Mouse (Mus musculus) limb, embryonic 13.5 days (tissue): ENCODE results near the gene Dnm3. TPM values are rescaled to one million over a fixed set of nuclear protein-coding genes. Genes with fewer than 3 reads are reported as not detected.
A peak's percentile ranks its signal among the peaks of the same experiment; 100 is the strongest.

Experiments
- ATAC-seq: fragments of 200-750 bp; cut with Nextera tagmentation; 2 replicates; pipeline ENCODE4 v1.8.0; 2017; ENCODE audit warnings: low read depth, moderate number of reproducible peaks, moderate TSS enrichment; ENCODE audit not compliant: low FRiP score
- H3K27ac ChIP-seq: fragments of 300-500 bp; sonication (generic); 2 replicates; pipeline ENCODE4 v1.5.1; 2015; ENCODE audit warnings: inconsistent platforms, mild to moderate bottlenecking, moderate library complexity
- H3K27me3 ChIP-seq: fragments of 300-500 bp; sonication (generic); 2 replicates; pipeline ENCODE4 v1.6.1; 2015; ENCODE audit warnings: mild to moderate bottlenecking, inconsistent platforms
- H3K36me3 ChIP-seq: fragments of 300-500 bp; sonication (generic); 2 replicates; pipeline ENCODE4 v1.6.1; 2015; ENCODE audit warnings: inconsistent platforms, mild to moderate bottlenecking, moderate library complexity
- H3K4me1 ChIP-seq: fragments of 300-500 bp; sonication (generic); 2 replicates; pipeline ENCODE4 v1.6.1; 2015; ENCODE audit warnings: inconsistent platforms
- H3K4me2 ChIP-seq: fragments of 300-500 bp; sonication (generic); replicated peaks from 2 replicates; pipeline ENCODE4 v1.6.1; 2015; ENCODE audit warnings: inconsistent platforms, mild to moderate bottlenecking, moderate library complexity
- H3K4me3 ChIP-seq: fragments of 300-500 bp; sonication (generic); 2 replicates; pipeline ENCODE4 v1.5.1; 2015; ENCODE audit warnings: moderate library complexity, mild to moderate bottlenecking, inconsistent platforms
- H3K9ac ChIP-seq: fragments of 300-500 bp; sonication (generic); 2 replicates; pipeline ENCODE4 v1.6.1; 2015; ENCODE audit warnings: mild to moderate bottlenecking, inconsistent platforms
- H3K9me3 ChIP-seq: fragments of 300-500 bp; sonication (generic); 2 replicates; pipeline ENCODE4 v1.6.1; 2016; ENCODE audit warnings: inconsistent platforms
- whole genome bisulfite sequencing: fragments of 180-500 bp; shearing (Covaris S2); methylation state at CpG from one replicate; pipeline ENCODE4 v1.1.7; 2015; 5-methylcytosine and 5-hydroxymethylcytosine counted together
- polyA plus RNA-seq: library from polyadenylated mRNA; unstranded; fragments of >200 nt; fragmentation: Nextera tagmentation; extraction: Ambion mirVana; gene quantifications from 2 replicates; pipeline ENCODE4 v1.2.1, GENCODE M21; 2015

Gene Dnm3
- polyA plus RNA-seq, 1 experiment from 2014 or later, result 28.0 TPM

- 0 out of 2 replicates have a peak overlapping the region, but pooled peaks have one; percentile 6 for H3K27ac ChIP-seq
- H3K4me1 ChIP-seq, result peaks cover 46% of the 10 kb centered on the region
- ATAC-seq, result no peak
- H3K27me3 ChIP-seq, result no peaks in the 10 kb centered on the region
- 73% methylated on average over 2 of the region's 2 CpGs for WGBS
- no peaks in the 10 kb centered on the region for H3K9me3 ChIP-seq
- no peak overlapping the region for H3K9ac ChIP-seq
- H3K36me3 ChIP-seq, result no peaks in the 10 kb centered on the region
- H3K4me3 ChIP-seq, result no peak overlapping the region
- H3K4me2 ChIP-seq, result no peak overlapping the region
Measured at GRCm38 (mm10) chr1:162083354-162083753, 394.5 kb downstream of the Dnm3 start.

- H3K4me1 ChIP-seq, result peaks cover 52% of the 10 kb centered on the region
- H3K36me3 ChIP-seq, result no peaks in the 10 kb centered on the region
- H3K27ac ChIP-seq, result 0 out of 2 replicates have a peak overlapping the region, but pooled peaks have one; percentile 6
- H3K4me2 ChIP-seq, result no peak overlapping the region
- ATAC-seq, result no peak
- no peaks in the 10 kb centered on the region for H3K27me3 ChIP-seq
- no peak overlapping the region for H3K4me3 ChIP-seq
- 69% methylated on average over 7 of the region's 7 CpGs for WGBS
- H3K9ac ChIP-seq, result no peak overlapping the region
- no peaks in the 10 kb centered on the region for H3K9me3 ChIP-seq
Measured at GRCm38 (mm10) chr1:162082711-162083110, 395.1 kb downstream of the Dnm3 start.

- no peaks in the 10 kb centered on the region for H3K36me3 ChIP-seq
- no peak overlapping the region for H3K4me2 ChIP-seq
- no peak for ATAC-seq
- H3K4me3 ChIP-seq, result no peak overlapping the region
- no peaks in the 10 kb centered on the region for H3K27me3 ChIP-seq
- no peak overlapping the region for H3K9ac ChIP-seq
- no peaks in the 10 kb centered on the region for H3K9me3 ChIP-seq
- peaks cover 61% of the 10 kb centered on the region for H3K4me1 ChIP-seq
- 80% methylated on average over 8 of the region's 8 CpGs for WGBS
- 0 out of 2 replicates have a peak overlapping the region, but pooled peaks have one; percentile 16 for H3K27ac ChIP-seq
Measured at GRCm38 (mm10) chr1:162081693-162082372, 396.0 kb downstream of the Dnm3 start.

GRCm38 (mm10) chr1:162079989-162080388 lies 397.8 kb downstream of the Dnm3 start:
- Histone ChIP-seq H3K4me3 (no peak overlapping the region), H3K4me2 (no peak overlapping the region), H3K27me3 (no peaks in the 10 kb centered on the region), H3K9me3 (no peaks in the 10 kb centered on the region), H3K27ac (peak overlapping the region; percentile 53; the same call in 1 of the 2 replicates), H3K36me3 (no peaks in the 10 kb centered on the region), H3K9ac (no peak overlapping the region), H3K4me1 (peaks cover 74% of the 10 kb centered on the region)
- 79% methylated on average over 7 of the region's 7 CpGs for whole genome bisulfite sequencing
- ATAC-seq, result no peak

- H3K4me1 ChIP-seq, result peaks cover 75% of the 10 kb centered on the region
- no peaks in the 10 kb centered on the region for H3K9me3 ChIP-seq
- WGBS, result 38% methylated on average over 6 of the region's 6 CpGs
- H3K27me3 ChIP-seq, result no peaks in the 10 kb centered on the region
- no peak overlapping the region for H3K4me2 ChIP-seq
- no peak for ATAC-seq
- no peak overlapping the region for H3K9ac ChIP-seq
- H3K27ac ChIP-seq, result peak overlapping the region; percentile 99
- H3K36me3 ChIP-seq, result no peaks in the 10 kb centered on the region
- H3K4me3 ChIP-seq, result no peak overlapping the region
Measured at GRCm38 (mm10) chr1:162077454-162077853, 400.4 kb downstream of the Dnm3 start.

GRCm38 (mm10) chr1:162076581-162077001 lies 401.2 kb downstream of the Dnm3 start:
- Histone ChIP-seq H3K4me2 (peak overlapping the region; percentile 45), H3K36me3 (no peaks in the 10 kb centered on the region), H3K4me1 (peaks cover 72% of the 10 kb centered on the region), H3K27me3 (no peaks in the 10 kb centered on the region), H3K27ac (peak overlapping the region; percentile 99), H3K4me3 (no peak overlapping the region), H3K9me3 (no peaks in the 10 kb centered on the region), H3K9ac (peak overlapping the region; percentile 48; the same call in 1 of the 2 replicates)
- 20% methylated on average over 10 of the region's 10 CpGs for WGBS
- peak; percentile 9; the same call in 1 of the 2 replicates for ATAC-seq

GRCm38 (mm10) chr1:162075831-162076230 lies 402.0 kb downstream of the Dnm3 start:
- peak overlapping the region; percentile 46; the same call in 1 of the 2 replicates for H3K4me2 ChIP-seq
- peak overlapping the region; percentile 46; the same call in 1 of the 2 replicates for H3K9ac ChIP-seq

GRCm38 (mm10) chr1:162075416-162075815 lies 402.4 kb downstream of the Dnm3 start:
- Histone ChIP-seq H3K36me3 (no peaks in the 10 kb centered on the region), H3K4me1 (peaks cover 69% of the 10 kb centered on the region), H3K9me3 (no peaks in the 10 kb centered on the region), H3K4me3 (no peak overlapping the region), H3K9ac (peak overlapping the region; percentile 46; the same call in 1 of the 2 replicates), H3K4me2 (peak overlapping the region; percentile 46), H3K27ac (peak overlapping the region; percentile 99), H3K27me3 (no peaks in the 10 kb centered on the region)
- WGBS, result 24% methylated on average over 4 of the region's 4 CpGs
- no peak for ATAC-seq

More at GRCm38 (mm10) chr1:162075831-162076230, 402.0 kb downstream of the Dnm3 start:
- no peak for ATAC-seq
- no peaks in the 10 kb centered on the region for H3K36me3 ChIP-seq
- H3K27me3 ChIP-seq, result no peaks in the 10 kb centered on the region
- peak overlapping the region; percentile 99 for H3K27ac ChIP-seq
- H3K4me1 ChIP-seq, result peaks cover 69% of the 10 kb centered on the region
- WGBS, result 39% methylated on average over 10 of the region's 10 CpGs
- H3K9me3 ChIP-seq, result no peaks in the 10 kb centered on the region
- H3K4me3 ChIP-seq, result no peak overlapping the region

GRCm38 (mm10) chr1:162074626-162075410 lies 403.0 kb downstream of the Dnm3 start:
- 16% methylated on average over 17 of the region's 17 CpGs for WGBS
- Histone ChIP-seq H3K4me2 (peak overlapping the region; percentile 46), H3K27me3 (no peaks in the 10 kb centered on the region), H3K27ac (peak overlapping the region; percentile 99), H3K9me3 (no peaks in the 10 kb centered on the region), H3K4me3 (no peak overlapping the region), H3K9ac (0 out of 2 replicates have a peak overlapping the region, but pooled peaks have one; percentile 46), H3K4me1 (peaks cover 66% of the 10 kb centered on the region), H3K36me3 (no peaks in the 10 kb centered on the region)
- peak; percentile 82 for ATAC-seq

GRCm38 (mm10) chr1:162072917-162073578 lies 404.8 kb downstream of the Dnm3 start:
- Histone ChIP-seq H3K27ac (peak overlapping the region; percentile 96), H3K4me3 (no peak overlapping the region), H3K4me2 (0 out of 2 replicates have a peak overlapping the region, but pooled peaks have one; percentile 7), H3K4me1 (peaks cover 51% of the 10 kb centered on the region), H3K27me3 (no peaks in the 10 kb centered on the region), H3K9me3 (no peaks in the 10 kb centered on the region), H3K9ac (no peak overlapping the region), H3K36me3 (no peaks in the 10 kb centered on the region)
- peak; percentile 44 for ATAC-seq
- 12% methylated on average over 7 of the region's 7 CpGs for WGBS

GRCm38 (mm10) chr1:162053608-162054007 lies 424.2 kb downstream of the Dnm3 start:
- WGBS, result 13% methylated on average over 6 of the region's 6 CpGs
- Histone ChIP-seq H3K36me3 (no peaks in the 10 kb centered on the region), H3K27me3 (no peaks in the 10 kb centered on the region), H3K27ac (peak overlapping the region; percentile 93), H3K4me3 (no peak overlapping the region), H3K9me3 (no peaks in the 10 kb centered on the region), H3K9ac (no peak overlapping the region), H3K4me2 (0 out of 2 replicates have a peak overlapping the region, but pooled peaks have one; percentile 9), H3K4me1 (peaks cover 27% of the 10 kb centered on the region)
- ATAC-seq, result no peak
